Mouse (Mus musculus) T-cell, adult 66 days (primary cell): Measurements from ENCODE around the gene Omt2b. TPM values are rescaled to one million over a fixed set of nuclear protein-coding genes. Genes with fewer than 3 reads are reported as not detected.

Experiments used
- total RNA-seq, 2 experiments: library from RNA; stranded (reverse); gene quantifications; 3 replicates in 1 of 2; 4 replicates in 1 of 2; pipeline ENCODE4 v1.2.4; 2023

The Omt2b gene
- total RNA-seq = not detected

GRCm38 (mm10) chr9:78327289-78327688, at the start of gene Omt2b:
Gene Omt2b, plus strand, starts transcription at chr9:78327589.

GRCm38 (mm10) chr9:78289723-78290122, 37.7 kb upstream of the Omt2b start, which contains the start of gene Gm10639:
Gene Gm10639, plus strand, starts transcription at chr9:78289923.

GRCm38 (mm10) chr9:78314696-78315095, 12.7 kb upstream of the Omt2b start, which contains the start of gene Omt2a:
Gene Omt2a, minus strand, starts transcription at chr9:78314796.

GRCm38 (mm10) chr9:78355611-78356010, 28.2 kb downstream of the Omt2b start, which contains the start of gene Gsta2:
Gene Gsta2, minus strand, starts transcription at chr9:78355788.

GRCm38 (mm10) chr9:78367959-78368358, 40.6 kb downstream of the Omt2b start, which contains the start of gene Dppa5a:
Gene Dppa5a, minus strand, starts transcription at chr9:78368177.

GRCm38 (mm10) chr9:78378113-78378785, 50.9 kb downstream of the Omt2b start, which contains the start of gene Ooep:
Gene Ooep, minus strand, starts transcription at chr9:78378725.

Other genes with a start within 250 kb of the Omt2b start
- gene Fbxo9, start 218.5 kb upstream of the Omt2b start, total RNA-seq = 10 to 100 TPM; 48.0 to 62.1 TPM
- gene Ick, start 218.4 kb upstream of the Omt2b start, total RNA-seq = 1 to 10 TPM; 8.7 to 8.9 TPM
- gene Gsta4, start 144.8 kb upstream of the Omt2b start, total RNA-seq = 1 to 10 TPM; 1.2 to 1.4 TPM
- gene Gsta1, start 96.9 kb upstream of the Omt2b start, total RNA-seq = not detected
- gene Gm3776, start 70.5 kb upstream of the Omt2b start, total RNA-seq = not detected
- gene Gm10639, start 37.7 kb upstream of the Omt2b start, total RNA-seq = not detected
- not detected for gene Omt2a, start 12.8 kb upstream of the Omt2b start, total RNA-seq
- not detected for gene Gsta2, start 28.2 kb downstream of the Omt2b start, total RNA-seq
- not detected for gene Dppa5a, start 40.6 kb downstream of the Omt2b start, total RNA-seq
- gene Ooep, start 51.1 kb downstream of the Omt2b start, total RNA-seq = not detected
- gene Ddx43, start 68.2 kb downstream of the Omt2b start, total RNA-seq = 1 to 10 TPM; 2.1 to 2.3 TPM
- gene Cgas, start 115.6 kb downstream of the Omt2b start, total RNA-seq = 1 to 10 TPM; 4.9 to 5.1 TPM
- 10 to 100 TPM; 26.0 to 28.4 TPM for gene Mto1, start 120.6 kb downstream of the Omt2b start, total RNA-seq
- gene Gm17324, start 121.2 kb downstream of the Omt2b start, total RNA-seq = 1 to 10 TPM in 1 of 2 experiments, under 1 TPM in 1; 0.61 to 1.1 TPM
- over 10,000 TPM; 11,382 to 11,897 TPM for gene Eef1a1, start 161.6 kb downstream of the Omt2b start, total RNA-seq